Mouse (Mus musculus) limb, embryonic 12.5 days (tissue): ENCODE results near the gene Tcerg1l. TPM values are rescaled to one million over a fixed set of nuclear protein-coding genes. Genes with fewer than 3 reads are reported as not detected.

Experiments used
- ATAC-seq: fragments of 200-750 bp; cut with Nextera tagmentation; 2 replicates; pipeline ENCODE4 v1.8.0; 2017; ENCODE audit warnings: low read depth, moderate TSS enrichment; ENCODE audit not compliant: insufficient number of reproducible peaks, insufficient read depth, low FRiP score, low TSS enrichment
- H3K27ac ChIP-seq: fragments of 300-500 bp; sonication (generic); 2 replicates; pipeline ENCODE4 v1.5.1; 2016; ENCODE audit warnings: mild to moderate bottlenecking, moderate library complexity
- H3K27me3 ChIP-seq: fragments of 300-500 bp; sonication (generic); 2 replicates; pipeline ENCODE4 v1.6.1; 2016; ENCODE audit warnings: mild to moderate bottlenecking, moderate library complexity
- H3K36me3 ChIP-seq: fragments of 300-500 bp; sonication (generic); 2 replicates; pipeline ENCODE4 v1.6.1; 2016; ENCODE audit warnings: mild to moderate bottlenecking, moderate library complexity
- H3K4me1 ChIP-seq: fragments of 300-500 bp; sonication (generic); replicated peaks from 2 replicates; pipeline ENCODE4 v1.6.1; 2016
- H3K4me2 ChIP-seq: fragments of 300-500 bp; sonication (generic); 2 replicates; pipeline ENCODE4 v1.6.1; 2016; ENCODE audit warnings: mild to moderate bottlenecking, moderate library complexity
- H3K4me3 ChIP-seq: fragments of 300-500 bp; sonication (generic); replicated peaks from 2 replicates; pipeline ENCODE4 v1.5.1; 2016; ENCODE audit warnings: mild to moderate bottlenecking
- H3K9ac ChIP-seq: fragments of 300-500 bp; sonication (generic); replicated peaks from 2 replicates; pipeline ENCODE4 v1.6.1; 2016; ENCODE audit warnings: mild to moderate bottlenecking, moderate library complexity
- H3K9me3 ChIP-seq: fragments of 300-500 bp; sonication (generic); 2 replicates; pipeline ENCODE4 v1.6.1; 2016; ENCODE audit warnings: mild to moderate bottlenecking, moderate library complexity
- WGBS: fragments of 180-500 bp; shearing (Covaris S2); methylation state at CpG from one replicate; pipeline ENCODE4 v1.1.7; 2016; 5-methylcytosine and 5-hydroxymethylcytosine counted together
- polyA plus RNA-seq: library from polyadenylated mRNA; unstranded; fragments of >200 nt; fragmentation: Nextera tagmentation; extraction: Ambion mirVana; gene quantifications from 2 replicates; pipeline ENCODE4 v1.2.1, GENCODE M21; 2016

The Tcerg1l gene
- polyA plus RNA-seq, 1 experiment from 2014 or later: 1.8 TPM

- H3K9ac ChIP-seq: no peak overlapping the region
- no peak overlapping the region for H3K4me3 ChIP-seq
- H3K27me3 ChIP-seq: peaks cover 4% of the 10 kb centered on the region
- H3K27ac ChIP-seq: no peak overlapping the region
- no peak overlapping the region for H3K4me2 ChIP-seq
- no peaks in the 10 kb centered on the region for H3K9me3 ChIP-seq
- WGBS: 74% methylated on average over 5 of the region's 5 CpGs
- H3K4me1 ChIP-seq: peaks cover 19% of the 10 kb centered on the region
- no peak for ATAC-seq
- H3K36me3 ChIP-seq: no peaks in the 10 kb centered on the region
Measured at GRCm38 (mm10) chr7:138284790-138285189, 112.7 kb downstream of the Tcerg1l start.

GRCm38 (mm10) chr7:138275263-138275662 lies 122.3 kb downstream of the Tcerg1l start:
- Histone ChIP-seq H3K4me2 (no peak overlapping the region), H3K4me3 (no peak overlapping the region), H3K9ac (no peak overlapping the region), H3K4me1 (peaks cover 5% of the 10 kb centered on the region), H3K9me3 (no peaks in the 10 kb centered on the region), H3K36me3 (no peaks in the 10 kb centered on the region), H3K27me3 (0 out of 2 replicates have a peak, but pooled peaks cover 2% of the 10 kb centered on the region), H3K27ac (no peak overlapping the region)
- no peak for ATAC-seq
- WGBS: 34% methylated on average over 1 of the region's 1 CpGs

DNA sequence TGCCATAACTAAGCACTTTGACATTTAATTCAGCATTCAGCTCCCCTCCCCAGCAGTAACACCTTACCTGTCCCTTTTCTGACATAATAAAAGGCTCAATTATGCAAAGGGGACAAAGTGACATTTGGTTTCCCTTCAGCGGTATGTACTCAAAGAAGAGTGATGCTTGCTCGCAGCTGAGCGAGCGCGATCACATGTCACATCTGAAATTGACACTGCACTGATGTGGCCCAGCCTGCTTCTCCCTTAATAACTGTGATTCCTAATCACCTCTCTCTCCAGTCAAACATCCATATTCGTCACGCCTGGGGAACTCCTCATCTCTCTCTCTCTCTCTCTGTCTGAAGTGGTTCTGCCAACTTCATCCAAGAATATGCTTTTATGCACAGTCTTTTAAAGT lies 126.2 kb downstream of the Tcerg1l start:
- H3K4me3 ChIP-seq: no peak overlapping the region
- H3K9ac ChIP-seq: no peak overlapping the region
- H3K9me3 ChIP-seq: no peaks in the 10 kb centered on the region
- 80% methylated on average over 7 of the region's 7 CpGs for WGBS
- no peak for ATAC-seq
- H3K27me3 ChIP-seq: 0 out of 2 replicates have a peak, but pooled peaks cover 2% of the 10 kb centered on the region
- no peaks in the 10 kb centered on the region for H3K36me3 ChIP-seq
- no peak overlapping the region for H3K27ac ChIP-seq
- H3K4me1 ChIP-seq: peaks cover 18% of the 10 kb centered on the region
- no peak overlapping the region for H3K4me2 ChIP-seq

GRCm38 (mm10) chr7:138269386-138269785 lies 128.1 kb downstream of the Tcerg1l start:
- peaks cover 13% of the 10 kb centered on the region for H3K4me1 ChIP-seq
- H3K36me3 ChIP-seq: no peaks in the 10 kb centered on the region
- 45% methylated on average over 8 of the region's 8 CpGs for WGBS
- no peak overlapping the region for H3K4me2 ChIP-seq
- 0 out of 2 replicates have a peak, but pooled peaks cover 2% of the 10 kb centered on the region for H3K27me3 ChIP-seq
- H3K9ac ChIP-seq: no peak overlapping the region
- no peak for ATAC-seq
- no peak overlapping the region for H3K4me3 ChIP-seq
- H3K9me3 ChIP-seq: no peaks in the 10 kb centered on the region
- H3K27ac ChIP-seq: no peak overlapping the region

- Histone ChIP-seq H3K4me1 (peaks cover 13% of the 10 kb centered on the region), H3K27ac (no peak overlapping the region), H3K9me3 (no peaks in the 10 kb centered on the region), H3K27me3 (0 out of 2 replicates have a peak, but pooled peaks cover 2% of the 10 kb centered on the region), H3K4me3 (no peak overlapping the region), H3K4me2 (no peak overlapping the region), H3K36me3 (no peaks in the 10 kb centered on the region), H3K9ac (no peak overlapping the region)
- no peak for ATAC-seq
- 54% methylated on average over 5 of the region's 5 CpGs for WGBS
Measured at GRCm38 (mm10) chr7:138267976-138268646, 129.4 kb downstream of the Tcerg1l start.

GRCm38 (mm10) chr7:138248612-138249011 lies 148.9 kb downstream of the Tcerg1l start:
- Histone ChIP-seq H3K4me2 (no peak overlapping the region), H3K27ac (no peak overlapping the region), H3K9me3 (no peaks in the 10 kb centered on the region), H3K36me3 (no peaks in the 10 kb centered on the region), H3K4me1 (peaks cover 8% of the 10 kb centered on the region), H3K27me3 (no peaks in the 10 kb centered on the region), H3K9ac (no peak overlapping the region), H3K4me3 (no peak overlapping the region)
- WGBS: 77% methylated on average over 5 of the region's 5 CpGs
- ATAC-seq: no peak

DNA sequence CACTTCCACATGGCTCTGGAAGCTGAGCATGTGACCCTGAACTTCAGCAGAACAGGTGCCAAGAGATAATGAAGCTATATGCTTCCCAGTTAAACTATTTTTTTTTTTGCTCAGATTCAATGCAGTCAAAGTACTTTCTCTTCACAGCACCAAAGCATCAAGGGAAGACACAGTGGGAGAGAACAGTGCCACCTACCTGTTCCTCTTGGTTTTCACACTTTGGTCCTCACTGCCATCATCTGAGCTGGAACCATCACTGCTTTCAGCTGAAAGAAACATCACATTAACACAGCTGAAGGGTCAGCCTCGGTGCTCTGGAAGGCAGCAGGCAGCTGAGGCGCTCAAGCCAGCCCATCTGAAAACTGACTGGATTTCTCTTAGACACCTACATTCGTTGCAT lies 149.4 kb downstream of the Tcerg1l start:
- H3K27me3 ChIP-seq: no peaks in the 10 kb centered on the region
- no peaks in the 10 kb centered on the region for H3K9me3 ChIP-seq
- no peak overlapping the region for H3K4me2 ChIP-seq
- no peak for ATAC-seq
- 64% methylated on average over 3 of the region's 3 CpGs for WGBS
- H3K4me3 ChIP-seq: no peak overlapping the region
- H3K36me3 ChIP-seq: no peaks in the 10 kb centered on the region
- peaks cover 8% of the 10 kb centered on the region for H3K4me1 ChIP-seq
- H3K9ac ChIP-seq: no peak overlapping the region
- H3K27ac ChIP-seq: no peak overlapping the region

GRCm38 (mm10) chr7:138246684-138247083 lies 150.8 kb downstream of the Tcerg1l start:
- peak; percentile 88; the same call in 1 of the 2 replicates for ATAC-seq
- no peak overlapping the region for H3K4me2 ChIP-seq
- no peak overlapping the region for H3K4me3 ChIP-seq
- H3K36me3 ChIP-seq: no peaks in the 10 kb centered on the region
- H3K4me1 ChIP-seq: peaks cover 8% of the 10 kb centered on the region
- no peaks in the 10 kb centered on the region for H3K27me3 ChIP-seq
- no peak overlapping the region for H3K9ac ChIP-seq
- H3K27ac ChIP-seq: peak overlapping the region; percentile 8
- 23% methylated on average over 2 of the region's 2 CpGs for WGBS
- H3K9me3 ChIP-seq: no peaks in the 10 kb centered on the region

DNA sequence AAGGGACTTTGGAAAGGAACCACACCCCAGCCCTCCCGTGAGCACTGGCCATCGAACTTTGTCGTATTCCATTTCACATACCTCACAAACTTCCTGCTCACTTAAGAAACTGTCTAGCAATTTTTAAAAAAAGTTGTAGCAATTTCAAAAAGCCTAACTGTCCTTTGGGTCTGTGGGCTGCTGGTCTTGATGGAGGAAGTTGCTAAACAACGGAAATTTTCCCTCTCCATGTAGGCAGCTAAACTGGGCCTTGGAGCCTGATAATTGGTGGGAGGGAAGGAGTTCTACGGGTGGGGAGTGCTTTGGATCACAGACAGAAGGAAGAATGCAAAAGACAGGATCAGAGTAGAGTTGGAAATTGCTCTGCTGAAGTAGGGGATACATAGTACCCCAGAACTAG lies 155.3 kb downstream of the Tcerg1l start:
- Histone ChIP-seq H3K4me3 (no peak overlapping the region), H3K9me3 (no peaks in the 10 kb centered on the region), H3K9ac (no peak overlapping the region), H3K4me1 (peaks cover 8% of the 10 kb centered on the region), H3K36me3 (no peaks in the 10 kb centered on the region), H3K27me3 (no peaks in the 10 kb centered on the region), H3K27ac (no peak overlapping the region), H3K4me2 (no peak overlapping the region)
- WGBS: 87% methylated on average over 5 of the region's 5 CpGs
- no peak for ATAC-seq

GRCm38 (mm10) chr7:138237708-138238225 lies 159.8 kb downstream of the Tcerg1l start:
- H3K27me3 ChIP-seq: no peaks in the 10 kb centered on the region
- no peak overlapping the region for H3K27ac ChIP-seq
- H3K9me3 ChIP-seq: no peaks in the 10 kb centered on the region
- 47% methylated on average over 5 of the region's 5 CpGs for WGBS
- H3K4me2 ChIP-seq: no peak overlapping the region
- H3K4me3 ChIP-seq: no peak overlapping the region
- H3K36me3 ChIP-seq: no peaks in the 10 kb centered on the region
- H3K9ac ChIP-seq: no peak overlapping the region
- no peaks in the 10 kb centered on the region for H3K4me1 ChIP-seq
- no peak for ATAC-seq

DNA sequence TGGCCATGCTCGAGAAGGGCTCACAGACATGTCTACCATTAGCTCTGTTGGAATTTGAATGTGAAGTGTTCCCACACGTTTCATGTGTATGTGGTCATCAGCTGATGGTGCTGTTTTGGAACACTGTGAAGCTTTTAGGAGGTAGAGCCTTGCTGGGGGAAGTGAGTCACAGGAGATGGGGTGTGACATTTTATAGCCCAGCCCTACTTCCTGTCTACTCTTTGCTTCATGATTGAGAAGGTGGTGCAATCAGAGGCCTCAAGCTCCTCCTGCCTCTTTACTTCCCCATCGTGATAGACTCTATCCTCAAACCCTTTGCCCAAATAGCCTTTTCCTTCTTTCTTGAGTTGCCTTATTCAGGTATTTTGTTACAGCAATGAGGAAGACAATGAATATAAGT lies 173.3 kb downstream of the Tcerg1l start:
- 0 out of 2 replicates have a peak, but pooled peaks cover 9% of the 10 kb centered on the region for H3K27me3 ChIP-seq
- peaks cover 12% of the 10 kb centered on the region for H3K4me1 ChIP-seq
- 88% methylated on average over 3 of the region's 3 CpGs for WGBS
- H3K9me3 ChIP-seq: no peaks in the 10 kb centered on the region
- no peak overlapping the region for H3K4me3 ChIP-seq
- no peak overlapping the region for H3K9ac ChIP-seq
- no peak for ATAC-seq
- H3K4me2 ChIP-seq: no peak overlapping the region
- no peak overlapping the region for H3K27ac ChIP-seq
- no peaks in the 10 kb centered on the region for H3K36me3 ChIP-seq

- Histone ChIP-seq H3K9ac (no peak overlapping the region), H3K9me3 (no peaks in the 10 kb centered on the region), H3K4me3 (no peak overlapping the region), H3K27me3 (no peaks in the 10 kb centered on the region), H3K27ac (no peak overlapping the region), H3K4me1 (peaks cover 12% of the 10 kb centered on the region), H3K36me3 (no peaks in the 10 kb centered on the region), H3K4me2 (no peak overlapping the region)
- ATAC-seq: no peak
- 47% methylated on average over 4 of the region's 4 CpGs for WGBS
Measured at GRCm38 (mm10) chr7:138222951-138223350, 174.6 kb downstream of the Tcerg1l start.
